Mouse (Mus musculus) cerebellum, postnatal 10 days (tissue): Measurements from ENCODE around the gene Agpat4.

Experiments used
- DNase-seq, 2 experiments: peaks; one replicate each; pipeline ENCODE4 v3.0.0; 2021; ENCODE audit warnings: mixed read lengths in 2 of 2

Agpat4 gene

GRCm38 (mm10) chr17:12123168-12123567 is 4.7 kb downstream of the Agpat4 start:
- DNase-seq: no peak

DNA sequence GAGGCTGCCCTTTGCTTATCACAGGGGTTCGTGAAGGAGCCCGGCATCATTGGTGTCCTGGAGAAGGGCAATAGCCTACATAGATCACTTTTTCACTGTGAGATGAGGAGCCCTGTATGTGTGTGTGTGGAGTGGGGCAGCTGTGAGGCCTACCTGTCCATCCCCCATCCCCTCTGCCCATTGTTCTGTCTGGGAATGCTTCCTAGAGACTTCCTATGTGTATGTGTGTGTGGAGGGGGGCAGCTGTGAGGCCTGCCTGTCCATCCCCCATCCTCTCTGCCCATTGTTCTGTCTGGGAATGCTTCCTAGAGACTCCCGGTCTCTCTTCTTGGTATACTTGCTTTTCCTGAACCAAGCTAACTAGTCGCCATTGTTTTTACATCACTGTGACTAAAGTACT is 8.6 kb downstream of the Agpat4 start:
- no peak for DNase-seq

DNA sequence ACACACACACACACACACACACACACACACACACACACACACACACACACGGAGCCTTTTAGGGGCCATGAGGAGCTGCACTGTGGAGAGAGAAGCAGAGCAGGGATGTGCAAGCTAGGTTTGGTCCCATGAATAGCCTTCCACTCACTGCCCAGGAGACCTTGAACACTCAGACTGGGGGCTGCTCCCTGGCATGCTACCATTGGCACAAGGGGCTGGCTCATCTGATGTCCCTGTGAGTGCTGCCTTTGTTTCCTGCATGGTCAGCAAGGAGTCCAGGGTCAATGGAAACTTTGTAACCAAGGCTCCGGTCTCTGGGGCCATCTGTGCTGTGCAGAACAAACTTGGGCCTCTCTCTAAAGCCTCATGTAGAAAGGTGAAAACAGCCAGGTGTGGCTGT is 10.5 kb downstream of the Agpat4 start:
- DNase-seq: no peak

GRCm38 (mm10) chr17:12131171-12131570 is 12.7 kb downstream of the Agpat4 start:
- DNase-seq: no peak

GRCm38 (mm10) chr17:12131581-12131980 is 13.1 kb downstream of the Agpat4 start:
- no peak for DNase-seq

DNA sequence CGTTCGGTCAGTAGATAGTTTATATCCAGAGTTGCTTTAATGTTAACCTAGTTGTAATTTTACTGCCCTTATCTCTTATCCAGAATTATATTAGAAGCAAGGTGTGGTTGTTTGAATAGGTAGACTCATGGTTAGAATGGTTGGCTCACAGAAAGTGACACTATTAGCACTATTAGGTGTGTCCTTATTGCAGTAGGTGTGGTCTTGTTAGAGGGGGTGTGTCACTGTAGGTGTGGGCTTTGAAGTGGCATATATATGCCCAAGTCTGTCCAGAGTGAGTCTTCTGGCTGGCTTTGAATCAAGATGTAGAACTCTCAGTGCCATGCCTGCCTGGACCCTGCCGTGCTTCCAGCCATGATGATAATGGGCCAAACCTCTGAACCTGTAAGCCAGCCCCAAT is 14.4 kb downstream of the Agpat4 start:
- DNase-seq: no peak

DNA sequence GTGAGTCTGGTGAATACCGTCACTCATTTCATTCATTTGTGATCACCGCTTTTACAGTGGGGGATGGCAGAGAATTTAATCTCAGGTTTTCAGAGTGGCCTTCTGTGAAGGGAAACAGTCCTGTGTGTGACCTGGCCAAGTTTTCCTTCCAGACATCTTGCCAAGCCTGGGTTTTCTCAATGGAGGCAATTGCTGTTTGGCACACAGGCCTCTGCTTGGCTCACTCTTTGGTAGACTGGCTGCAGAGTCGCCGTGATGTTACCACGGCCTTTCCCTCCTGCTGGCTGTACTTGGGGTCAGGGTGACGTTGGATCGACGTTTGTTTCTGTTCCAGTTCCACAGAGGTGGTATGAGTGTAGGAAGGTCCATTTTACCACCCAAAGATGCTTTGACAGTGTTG is 15.5 kb downstream of the Agpat4 start:
- DNase-seq: peak; percentile 79 to 82

DNA sequence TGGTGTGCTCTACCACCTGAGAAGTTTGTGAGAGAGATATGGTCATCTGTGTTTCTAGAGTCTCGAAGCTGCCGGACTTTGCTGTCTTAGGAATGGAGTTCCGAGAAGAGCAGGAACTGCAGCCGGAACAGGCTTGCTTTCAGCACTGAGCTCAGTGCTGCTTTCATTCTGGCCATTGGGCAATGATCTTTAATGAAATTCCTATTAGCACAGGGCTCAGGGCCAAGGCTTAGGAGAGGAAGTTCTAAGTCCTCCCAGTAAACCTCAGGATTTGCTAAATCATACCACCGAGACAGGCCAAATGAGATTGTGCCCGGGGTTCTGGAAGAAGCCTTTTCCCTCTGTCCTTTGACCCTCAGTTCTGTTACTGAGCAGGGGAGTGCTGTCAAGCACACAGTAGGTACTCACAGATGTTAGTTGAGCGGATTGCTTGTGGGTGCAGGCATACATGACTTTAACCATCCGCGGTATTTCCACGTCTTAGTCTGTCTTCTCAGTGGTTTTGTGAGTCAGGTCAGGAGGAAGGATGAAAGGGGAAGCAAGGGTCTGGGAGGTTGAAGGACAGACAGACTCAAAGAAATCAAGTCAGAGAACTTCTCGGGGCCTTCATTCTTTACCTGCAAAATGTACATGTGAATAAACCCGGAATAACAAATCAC is 16.6 kb downstream of the Agpat4 start:
- DNase-seq: no peak

GRCm38 (mm10) chr17:12138355-12138754 is 19.9 kb downstream of the Agpat4 start:
- no peak for DNase-seq

- DNase-seq: no peak
Measured at GRCm38 (mm10) chr17:12143948-12144364, 25.5 kb downstream of the Agpat4 start.

- DNase-seq: peak in 1 of 2 experiments; percentile 41
Measured at GRCm38 (mm10) chr17:12146132-12146681, 27.7 kb downstream of the Agpat4 start.

DNA sequence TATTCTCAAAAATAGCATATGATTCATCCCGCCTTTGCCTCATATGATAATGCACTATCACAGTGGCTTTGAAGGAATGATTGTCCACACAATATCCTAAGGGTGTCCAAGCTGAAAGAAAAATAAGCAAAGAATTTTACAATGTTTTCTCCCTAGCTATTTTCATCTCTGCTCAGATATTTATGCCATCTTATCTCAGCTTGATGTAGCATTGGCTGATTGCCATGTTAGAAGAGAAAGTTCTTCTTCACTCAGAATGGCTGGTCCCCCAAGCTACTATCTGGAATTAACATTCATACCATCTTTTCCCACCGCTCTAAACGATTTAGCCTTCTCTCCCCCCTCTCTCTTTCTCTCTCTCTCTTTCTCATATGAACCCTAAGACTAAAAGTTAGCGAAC is 29.3 kb downstream of the Agpat4 start:
- no peak for DNase-seq

DNA sequence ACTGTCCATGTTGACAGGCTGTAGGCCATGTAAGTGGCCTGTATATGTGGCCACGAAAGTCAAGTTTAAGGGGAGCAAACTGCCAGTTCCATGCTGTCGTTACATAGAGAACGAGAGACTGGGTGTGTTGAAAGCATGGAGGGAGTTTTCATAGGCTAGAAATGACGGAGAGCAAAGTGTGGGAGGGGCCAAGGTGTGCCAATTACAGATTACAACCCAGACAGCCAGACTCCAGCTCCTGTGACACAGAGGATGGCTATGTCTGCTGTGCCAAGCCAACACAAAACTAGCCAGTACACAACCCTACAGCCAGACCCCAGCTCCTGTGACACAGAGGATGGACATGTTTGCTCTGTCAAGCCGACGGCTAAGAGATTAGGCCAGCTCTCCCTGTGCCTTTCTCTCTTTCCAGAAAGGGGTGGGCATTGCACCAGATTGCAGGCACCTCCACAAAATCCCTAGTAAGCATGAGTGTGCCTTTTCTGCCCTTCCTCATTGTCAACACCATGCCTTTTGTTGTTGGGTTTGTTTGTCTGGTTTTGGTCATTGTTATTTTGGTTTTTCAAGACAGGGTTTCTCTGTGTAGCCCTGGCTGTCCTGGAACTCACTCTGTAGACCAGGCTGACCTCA is 30.8 kb downstream of the Agpat4 start:
- no peak for DNase-seq

- no peak for DNase-seq
Measured at GRCm38 (mm10) chr17:12150970-12151369, 32.5 kb downstream of the Agpat4 start.

DNA sequence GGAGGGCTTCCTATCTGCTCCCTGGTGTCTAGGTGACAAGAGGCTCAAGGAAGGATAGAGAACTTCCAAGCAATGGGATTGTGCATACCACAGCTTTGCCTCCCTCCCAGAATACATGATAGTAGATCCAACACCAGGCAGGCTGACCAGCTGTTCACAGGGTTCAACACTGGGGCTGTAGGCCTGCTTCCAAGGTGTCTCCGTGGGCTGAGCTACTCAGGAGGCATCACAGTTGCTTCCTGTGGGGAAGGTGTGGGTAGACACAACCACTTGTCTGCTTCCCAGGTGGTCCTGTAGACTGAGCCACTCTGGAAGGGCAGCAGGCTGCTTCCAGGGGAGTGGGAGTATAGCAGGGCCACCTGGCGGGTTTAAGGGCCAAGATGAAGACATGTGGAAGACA is 35.8 kb downstream of the Agpat4 start:
- peak in 1 of 2 experiments; percentile 44 for DNase-seq

GRCm38 (mm10) chr17:12155236-12155635 is 36.7 kb downstream of the Agpat4 start:
- no peak for DNase-seq

DNA sequence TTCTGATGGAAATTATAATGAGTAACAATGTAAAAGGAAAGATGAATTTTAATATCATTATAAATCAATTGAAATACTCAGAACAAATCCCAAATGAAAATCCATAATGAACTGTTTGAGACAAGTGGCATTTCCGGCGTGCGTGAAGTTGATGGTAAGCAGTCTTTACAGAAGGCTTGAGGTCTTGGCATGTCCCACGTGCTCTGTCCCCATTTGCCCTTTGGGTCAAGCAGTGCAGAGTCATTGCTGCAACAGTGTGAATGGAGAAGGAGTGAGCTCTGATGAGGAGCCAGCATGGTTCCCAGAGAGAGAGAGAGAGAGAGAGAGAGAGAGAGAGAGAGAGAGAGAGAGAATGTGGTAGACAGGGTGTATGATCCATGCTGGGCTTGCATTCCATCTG is 37.4 kb downstream of the Agpat4 start:
- no peak for DNase-seq

GRCm38 (mm10) chr17:12156661-12157060 is 38.2 kb downstream of the Agpat4 start:
- no peak for DNase-seq

DNA sequence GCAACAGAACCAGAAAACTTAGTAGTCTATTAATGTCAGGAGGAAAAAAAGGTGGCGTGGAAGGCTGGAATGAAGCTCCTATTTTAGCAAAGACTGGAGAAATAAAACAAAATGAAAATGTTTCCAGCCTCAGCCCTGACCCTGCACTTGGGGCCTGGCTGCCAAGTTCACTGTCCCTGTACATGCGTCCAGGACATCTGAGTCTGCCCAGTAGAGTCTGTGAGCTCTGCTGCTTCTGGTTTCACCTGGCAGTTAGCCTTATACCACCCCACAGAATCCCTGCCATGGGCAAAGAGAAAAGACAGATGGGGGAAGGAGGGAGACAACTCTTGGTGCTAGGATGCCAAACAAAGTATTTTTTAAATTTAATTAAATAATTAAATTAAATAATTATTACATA is 38.7 kb downstream of the Agpat4 start:
- DNase-seq: peak; percentile 66 to 78

DNA sequence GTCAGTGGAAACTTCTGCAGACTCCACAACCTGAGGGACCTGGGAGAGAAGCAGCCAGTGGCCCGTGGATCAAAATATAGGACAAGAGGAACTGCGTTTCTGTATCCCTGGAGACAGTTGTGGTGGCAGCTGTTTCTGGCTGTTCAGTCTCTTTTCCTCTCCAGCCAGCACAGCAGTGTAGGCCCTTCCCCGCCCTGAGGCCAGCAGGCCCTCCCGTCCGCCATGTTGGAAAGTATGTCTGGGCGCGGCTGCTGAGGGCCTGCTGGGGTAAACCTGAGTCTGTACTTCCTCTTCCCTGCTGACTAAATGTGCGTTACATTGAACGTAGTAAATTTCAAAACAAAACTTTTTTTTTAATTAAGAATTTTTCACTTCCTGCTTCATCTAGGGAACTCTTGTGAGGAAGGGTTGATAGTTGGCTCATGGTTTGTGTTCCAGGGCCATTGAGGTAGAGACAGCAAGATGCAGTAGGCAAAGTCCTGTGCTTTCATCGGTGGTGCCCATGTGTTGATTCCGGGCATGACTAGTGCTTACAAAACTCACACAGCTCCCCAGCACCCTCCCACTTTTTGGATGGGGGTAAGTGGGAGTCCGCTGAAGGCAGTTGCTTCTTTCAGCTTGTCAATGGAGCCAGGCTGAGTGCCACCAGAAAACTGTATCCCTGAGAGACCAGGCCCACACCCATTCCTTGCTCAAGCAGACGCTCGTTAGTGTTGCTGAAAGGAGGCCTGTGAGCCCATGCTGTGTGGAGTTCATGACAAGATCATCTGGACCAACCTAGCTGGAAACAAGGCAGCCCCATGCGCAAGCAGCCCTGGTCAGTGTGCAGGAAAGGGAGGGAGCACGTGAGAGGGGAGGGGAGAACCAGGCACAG is 40.9 kb downstream of the Agpat4 start:
- DNase-seq: no peak

DNA sequence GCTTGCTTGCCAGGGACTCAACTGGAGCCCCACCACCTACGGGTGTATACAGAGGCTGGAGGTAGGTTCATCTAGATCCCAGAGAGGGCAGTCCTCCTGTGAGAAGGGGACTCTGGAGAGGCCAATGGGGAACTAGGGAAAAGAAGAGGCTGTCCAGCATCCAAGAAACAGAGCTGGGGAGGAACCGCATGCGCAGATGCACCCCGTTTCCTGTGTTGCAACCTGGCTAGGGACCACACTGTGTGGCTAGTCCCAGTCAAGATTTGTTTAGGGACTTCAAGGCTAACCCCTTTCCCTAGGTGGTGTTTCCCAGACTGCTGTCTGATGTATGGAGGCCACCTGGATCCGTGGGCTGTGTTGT is 41.5 kb downstream of the Agpat4 start:
- no peak for DNase-seq

GRCm38 (mm10) chr17:12160540-12160939 is 42.0 kb downstream of the Agpat4 start:
- peak in 1 of 2 experiments; percentile 24 for DNase-seq

DNA sequence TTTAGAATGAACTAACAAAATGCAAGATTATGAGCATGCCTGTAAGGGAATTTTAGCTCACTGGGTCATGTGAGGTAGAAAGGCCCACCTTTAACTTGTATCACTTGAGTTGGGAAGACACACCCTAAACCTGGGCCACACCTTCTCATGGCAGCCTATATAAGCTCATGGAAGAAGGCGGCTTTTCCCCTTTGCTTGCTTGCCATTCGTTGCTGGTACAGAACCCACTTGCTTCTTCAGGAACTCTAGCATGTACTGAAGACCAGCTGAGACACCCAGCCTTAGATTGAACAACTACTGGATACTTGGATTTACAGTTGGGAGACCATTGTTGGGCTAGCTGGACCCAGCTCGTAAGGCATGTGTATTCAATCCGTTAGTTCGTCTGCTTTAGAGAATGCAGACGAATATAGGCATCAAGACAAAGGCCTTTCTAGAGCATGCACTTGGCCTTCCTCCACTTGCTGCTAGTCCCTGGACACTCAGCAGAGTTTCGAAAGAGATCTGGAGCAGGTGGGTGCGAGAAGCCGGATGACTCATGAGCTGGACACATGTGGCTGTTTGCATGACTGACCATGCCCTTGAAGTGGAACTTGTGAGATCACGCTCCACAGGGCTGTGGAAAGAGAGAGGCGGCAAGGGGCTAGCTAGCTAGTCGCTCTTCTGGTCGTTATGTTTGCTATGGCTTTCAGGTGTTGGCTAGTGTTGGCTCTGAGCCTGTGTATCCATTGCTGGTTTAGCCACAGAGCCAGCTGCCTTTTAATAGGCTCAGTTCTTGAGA is 42.7 kb downstream of the Agpat4 start:
- DNase-seq: no peak
